Mouse (Mus musculus) thymus, adult 2 months (tissue): Measurements from ENCODE around the gene Slc22a16.

ENCODE experiments used
- CTCF ChIP-seq: fragments of 200-500 bp; IDR thresholded peaks from 2 replicates; pipeline ENCODE4 v1.5.1; 2012; ENCODE audit warnings: mild to moderate bottlenecking, control low read depth, low read length, moderate library complexity, borderline replicate concordance; ENCODE audit not compliant: control insufficient read depth, poor library complexity, insufficient read depth; ENCODE audit errors: extremely low read depth
- POLR2A ChIP-seq: fragments of 200-500 bp; IDR thresholded peaks from 2 replicates; pipeline ENCODE4 v1.6.1; 2012; ENCODE audit warnings: mild to moderate bottlenecking, low read length, control low read depth, moderate library complexity; ENCODE audit not compliant: control insufficient read depth, poor library complexity, insufficient read depth; ENCODE audit errors: extremely low read depth

DNA sequence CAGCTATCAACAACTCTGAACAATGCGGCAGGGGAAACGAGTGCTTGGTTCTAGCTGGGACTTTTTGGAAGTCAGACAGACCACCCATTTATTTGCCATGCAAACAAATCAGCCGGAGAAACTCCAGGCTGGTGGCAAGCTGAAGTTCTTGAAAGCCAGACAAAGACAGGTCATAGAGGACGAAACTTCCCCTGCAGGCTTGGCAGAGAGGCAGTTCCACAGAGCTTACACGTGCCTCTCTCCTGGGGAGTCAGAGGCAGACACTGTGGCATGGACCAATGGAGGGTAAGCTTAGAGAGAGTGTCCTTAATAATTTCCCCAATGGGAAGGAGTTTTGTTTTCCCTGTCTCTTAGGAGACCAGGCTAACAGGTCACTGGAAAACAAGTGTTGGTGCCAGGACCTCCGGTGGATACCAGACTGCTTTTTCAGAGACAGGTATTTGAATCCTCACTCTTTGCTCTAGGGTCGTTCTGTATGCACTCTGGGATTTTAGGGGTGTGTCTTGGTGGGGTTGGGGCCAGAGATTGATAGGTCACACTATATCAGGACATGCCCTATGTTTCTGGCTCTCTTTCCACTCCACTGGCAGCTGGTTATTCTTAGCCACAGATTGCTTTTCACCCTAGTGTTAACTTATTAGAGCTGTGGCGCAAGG lies 59.6 kb downstream of the Slc22a16 start, which contains the start of gene Ddo:
- TF ChIP-seq CTCF = no peak
- no peak for TF ChIP-seq POLR2A
